Mouse (Mus musculus) gastrocnemius, adult 8-10 months (tissue): ENCODE data around the gene Dpm2. TPM values are rescaled to one million over a fixed set of nuclear protein-coding genes. Genes with fewer than 3 reads are reported as not detected.

Source experiments
- DNase-seq, 2 experiments: peaks; one replicate each; pipeline ENCODE4 v3.0.0; 2022; ENCODE audit warnings: low spot score in 2 of 2
- total RNA-seq, 4 experiments: library from RNA; stranded (reverse); gene quantifications; 2 replicates each; pipeline ENCODE4 v1.2.4; 2022

Gene Dpm2
- total RNA-seq, 4 experiments from 2014 or later: 9.2 to 15.0 (median 10.6) TPM

GRCm38 (mm10) chr2:32582830-32583799 lies 12.5 kb downstream of the Dpm2 start:
- DNase-seq: peak; percentile 61 to 70

- DNase-seq: no peak
These were observed 14.6 kb downstream of the Dpm2 start for GRCm38 (mm10) chr2:32585149-32585714.

DNA sequence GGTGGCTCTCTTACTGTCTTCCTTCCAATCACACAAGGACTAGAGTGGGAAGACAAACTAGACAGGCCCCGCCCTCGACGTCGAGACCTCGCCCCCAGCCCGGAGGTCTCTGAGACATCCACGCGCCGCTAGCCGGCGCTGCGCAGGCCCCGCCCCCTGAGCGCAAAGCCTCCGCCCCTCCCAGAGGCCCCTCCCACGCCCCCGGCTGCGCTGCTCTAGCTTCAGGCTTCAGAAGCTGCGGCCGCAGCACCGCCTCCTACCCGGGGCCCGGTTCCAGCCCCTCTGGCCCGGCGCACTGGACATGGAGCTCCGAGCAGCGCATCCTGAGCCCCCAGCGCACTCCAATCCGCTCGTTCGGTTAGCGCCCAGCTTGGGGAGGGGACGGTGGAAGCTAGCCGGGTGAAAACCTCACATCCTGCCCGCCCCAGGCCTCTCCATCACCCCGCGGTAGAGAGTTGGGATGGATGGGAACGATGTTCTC lies 16.3 kb downstream of the Dpm2 start, which contains the start of gene St6galnac4:
St6galnac4 (plus strand) TSS at position 225 of the 481 bp plus-strand sequence.
- peak; percentile 85 to 89 for DNase-seq

DNA sequence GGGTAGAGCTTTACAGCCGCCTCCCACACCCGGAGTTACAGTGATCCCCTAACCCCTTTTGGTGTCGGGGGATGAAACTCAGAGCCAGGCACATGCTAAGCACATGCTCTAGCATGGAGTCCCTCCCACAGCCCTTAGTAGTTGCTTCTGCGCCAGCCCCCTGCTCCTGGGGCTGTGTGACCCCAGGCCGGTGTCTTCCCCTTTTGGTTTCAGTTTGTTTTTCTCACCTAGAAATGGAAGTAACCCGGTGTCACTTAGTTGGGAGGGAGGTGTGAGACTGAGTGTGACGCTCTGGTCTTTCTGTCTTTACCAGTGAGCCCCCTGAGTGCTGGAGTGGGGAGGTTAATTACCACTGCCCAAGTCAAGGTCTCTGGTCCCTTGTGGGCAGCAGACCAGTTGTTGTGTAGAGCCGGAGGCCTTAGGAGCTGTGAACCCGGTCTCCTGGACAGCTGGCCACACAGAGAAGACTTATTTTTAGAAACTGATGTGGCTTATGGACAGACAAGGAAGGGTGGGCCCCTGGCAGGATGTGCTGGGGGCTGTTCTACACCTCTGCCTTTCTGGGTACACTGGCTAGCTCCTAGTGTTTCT lies 17.2 kb downstream of the Dpm2 start:
- DNase-seq: peak in 1 of 2 experiments; percentile 50

- no peak for DNase-seq
These were observed 18.6 kb downstream of the Dpm2 start for GRCm38 (mm10) chr2:32589213-32589795.

GRCm38 (mm10) chr2:32590224-32590623 lies 19.6 kb downstream of the Dpm2 start:
- DNase-seq: peak; percentile 58 to 71

GRCm38 (mm10) chr2:32591249-32591648 lies 20.6 kb downstream of the Dpm2 start:
- DNase-seq: no peak

DNA sequence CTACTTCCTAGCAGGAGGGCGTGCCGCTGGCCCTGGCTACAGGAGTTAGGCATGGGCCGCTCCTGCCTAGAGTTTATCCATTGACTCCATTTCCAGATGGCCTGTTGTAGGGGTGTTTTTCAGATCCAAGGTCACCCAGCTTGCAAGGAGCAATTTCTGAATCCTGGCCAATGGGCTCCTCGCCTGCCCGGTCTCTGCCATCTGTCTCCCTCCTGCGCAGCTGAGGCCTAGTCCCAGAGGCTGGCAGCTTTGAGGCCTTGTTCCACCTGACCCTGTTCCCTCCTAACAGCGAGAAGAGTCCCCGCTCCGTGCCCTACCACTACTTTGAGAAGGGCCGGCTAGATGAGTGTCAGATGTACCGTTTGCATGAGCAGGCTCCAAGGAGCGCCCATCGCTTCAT lies 26.1 kb downstream of the Dpm2 start:
- DNase-seq: no peak

- DNase-seq: no peak
These were observed 26.6 kb downstream of the Dpm2 start for GRCm38 (mm10) chr2:32597248-32597647.

- DNase-seq: no peak
These were observed 27.0 kb downstream of the Dpm2 start for GRCm38 (mm10) chr2:32597699-32598098.

- DNase-seq: no peak
These were observed 27.8 kb downstream of the Dpm2 start for GRCm38 (mm10) chr2:32598506-32598905.

- no peak for DNase-seq
These were observed 28.8 kb downstream of the Dpm2 start, which contains the start of gene St6galnac6 for GRCm38 (mm10) chr2:32599409-32599808. Gene St6galnac6 (plus strand): TSS chr2:32599709.

- DNase-seq: no peak
These were observed 30.9 kb downstream of the Dpm2 start for GRCm38 (mm10) chr2:32601417-32602065.

DNA sequence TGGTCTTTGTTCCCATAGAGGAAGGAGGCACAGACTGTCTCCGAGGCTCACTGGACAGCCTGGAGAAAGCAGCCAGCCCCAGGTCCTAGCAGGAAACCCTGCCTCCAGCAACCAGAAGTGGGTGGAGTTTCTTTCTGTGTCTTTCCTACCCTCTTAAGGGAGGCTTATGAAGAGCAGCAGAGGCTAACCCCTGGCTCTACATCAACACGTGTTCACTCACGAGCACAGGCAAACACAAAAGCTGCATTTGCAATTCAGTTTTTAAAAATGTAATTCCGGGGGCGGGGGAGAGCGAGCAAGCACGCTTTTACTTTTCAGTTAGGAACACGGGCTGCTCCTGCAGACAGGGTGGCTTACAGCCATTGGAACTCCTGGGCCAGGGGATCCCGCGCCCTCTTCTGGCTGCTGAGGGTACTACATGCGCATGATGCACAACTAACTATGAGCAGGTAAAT lies 32.0 kb downstream of the Dpm2 start:
- peak; percentile 81 to 84 for DNase-seq

DNA sequence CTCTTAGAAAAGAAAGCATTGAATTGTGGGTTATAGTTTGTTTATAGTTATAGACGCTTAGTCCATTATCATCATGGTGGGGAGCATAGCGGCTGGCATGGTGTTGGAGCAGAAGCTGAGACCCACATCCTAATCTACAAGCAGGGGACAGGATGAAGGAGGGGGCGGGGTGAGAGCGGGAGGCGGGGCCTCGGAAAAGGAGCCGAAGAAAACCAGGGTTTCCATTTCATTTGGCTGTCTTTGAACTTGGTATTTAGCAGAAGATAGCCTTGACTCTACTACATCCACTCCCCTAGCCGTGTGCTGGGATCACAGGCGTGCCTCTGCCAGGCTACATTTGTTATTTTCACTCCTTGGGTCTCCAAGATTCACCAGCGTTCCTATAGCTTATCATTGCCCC lies 34.0 kb downstream of the Dpm2 start:
- no peak for DNase-seq

DNA sequence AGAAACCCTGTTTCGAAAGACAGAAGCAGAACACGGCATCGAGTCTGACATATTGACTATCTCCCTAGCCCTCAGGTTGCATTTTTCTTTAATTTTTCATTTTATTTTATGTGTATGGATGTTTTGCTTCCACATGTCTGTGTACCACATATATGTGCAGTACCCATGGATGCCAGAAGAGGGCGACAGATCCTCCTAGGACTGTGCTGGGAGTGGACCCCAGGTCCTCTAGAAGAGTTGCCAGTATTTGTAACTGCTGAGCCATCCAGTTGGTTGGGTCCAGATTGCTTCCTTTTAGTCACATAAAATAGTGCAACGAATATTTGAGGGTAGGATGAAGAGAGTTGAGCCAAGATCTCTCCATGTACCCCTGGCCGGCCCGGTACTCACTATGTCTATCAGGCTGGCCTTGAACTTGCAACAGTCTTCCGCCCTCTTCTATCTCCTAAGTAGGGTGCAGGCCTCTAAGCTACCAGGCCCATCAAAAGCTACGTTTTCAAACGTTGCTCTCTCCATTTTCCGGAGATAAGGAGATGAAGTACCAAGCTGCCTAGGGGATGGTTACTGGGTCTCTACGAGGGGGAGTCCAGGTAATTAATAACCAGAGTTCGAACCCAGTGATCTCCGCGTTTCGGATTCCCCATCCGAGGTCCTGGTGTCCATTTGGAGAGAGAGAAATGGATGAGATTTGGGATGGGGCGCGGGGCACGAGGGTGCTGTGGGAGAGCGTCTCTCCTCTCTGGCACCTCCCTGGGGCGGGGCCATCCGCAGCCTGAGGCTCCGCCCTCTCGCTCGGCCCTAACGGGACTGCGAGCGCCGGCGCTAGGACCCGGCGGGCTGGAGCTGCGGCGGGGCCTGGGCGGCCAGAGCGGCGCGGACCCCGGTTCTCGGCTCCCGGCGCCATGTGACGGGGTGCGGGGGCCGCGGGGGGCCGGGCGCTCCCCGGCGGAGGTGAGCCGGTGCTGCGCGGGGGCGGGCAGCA lies 35.8 kb downstream of the Dpm2 start:
- DNase-seq: peak; percentile 85 to 89

- DNase-seq: peak in 1 of 2 experiments; percentile 56
These were observed 36.7 kb downstream of the Dpm2 start for GRCm38 (mm10) chr2:32607262-32607947.

DNA sequence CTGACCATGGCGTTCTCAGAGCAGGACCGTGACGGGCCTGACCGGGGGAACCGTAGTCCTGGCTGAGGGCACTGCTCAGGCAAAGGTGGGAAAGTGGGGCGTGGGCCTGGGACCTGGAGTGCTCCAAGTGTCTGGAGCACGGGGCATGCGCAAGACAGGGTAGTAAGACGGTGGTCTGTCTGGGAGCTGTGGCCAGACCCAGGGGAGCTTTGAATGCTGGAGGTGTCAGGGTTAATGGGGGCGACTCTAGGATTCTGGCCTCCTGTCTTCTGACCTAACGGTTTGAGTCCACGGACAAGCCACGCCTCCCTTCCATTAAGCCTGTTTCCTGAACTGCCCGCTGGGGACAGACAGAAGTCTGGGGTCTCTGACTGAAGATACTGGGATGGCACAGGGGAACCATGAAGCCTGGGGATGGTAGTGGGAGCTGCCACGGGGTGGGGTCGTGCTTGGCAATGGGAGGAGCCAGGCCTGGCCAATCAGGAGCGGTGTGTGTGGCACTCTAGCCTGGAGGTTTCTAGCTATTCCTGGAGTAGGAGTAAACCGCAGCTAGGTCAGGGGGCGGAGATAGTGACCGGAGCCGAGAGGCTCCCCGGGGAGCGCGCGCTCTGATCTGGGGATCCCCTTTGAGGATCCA lies 37.6 kb downstream of the Dpm2 start:
- peak; percentile 84 to 87 for DNase-seq
